Mouse (Mus musculus): ENCODE data around the gene Col6a2. TPM values are rescaled to one million over a fixed set of nuclear protein-coding genes. Genes with fewer than 3 reads are reported as not detected.

The Col6a2 gene
- total and polyA plus RNA-seq, 3 experiments, result not detected

DNA sequence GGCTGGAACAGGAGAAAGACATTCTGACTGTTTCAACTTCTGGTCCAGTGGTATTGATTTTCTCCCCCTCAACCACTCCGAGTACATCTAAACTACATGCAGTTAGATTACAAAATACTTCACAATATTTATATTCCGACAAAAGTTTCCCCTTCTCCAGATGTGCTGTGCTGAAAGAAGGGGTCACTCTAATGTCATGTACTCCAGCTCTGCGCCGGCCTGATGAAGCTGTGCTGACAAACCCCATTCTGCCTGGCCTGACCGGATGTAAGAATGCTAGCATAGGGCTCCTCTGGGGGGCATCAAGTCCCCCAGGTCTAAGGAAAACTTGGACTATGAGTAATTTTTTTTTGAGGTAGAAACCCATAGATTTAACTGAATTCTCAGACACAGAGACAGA is 4.3 kb upstream of the Col6a2 start:
- no peaks in the 10 kb centered on the region for H3K36me3 ChIP-seq (ENCODE audit: control insufficient read depth in 1 of 2, insufficient read depth in 2 of 2, low read length in 2 of 2)
- no peak overlapping the region for H3K4me3 ChIP-seq (ENCODE audit: control insufficient read depth in 1 of 2, insufficient read depth in 1 of 2, low read depth in 2 of 2, low read length in 2 of 2)
- DNase-seq (ENCODE audit: low read depth, low spot score), result no peak
- H3K27ac ChIP-seq (ENCODE audit: control insufficient read depth, low read depth, low read length), result no peak overlapping the region
- H3K4me1 ChIP-seq (ENCODE audit: control insufficient read depth in 1 of 2, insufficient read depth in 2 of 2, low read length in 2 of 2), result no peaks in the 10 kb centered on the region
- H3K79me2 ChIP-seq (ENCODE audit: control insufficient read depth, insufficient read depth, low read length, poor library complexity), result no peaks in the 10 kb centered on the region
- TF ChIP-seq ZC3H11A (IDR thresholded peaks at IDR 0.05; ENCODE audit: low read depth, low read length) (no peak), GABPA (IDR thresholded peaks at IDR 0.05; ENCODE audit: low read depth, low read length) (no peak), NELFE (IDR thresholded peaks at IDR 0.05; ENCODE audit: low read depth, low read length) (no peak), MAZ (IDR thresholded peaks at IDR 0.05; ENCODE audit: low read depth, low read length) (no peak), MEF2A (IDR thresholded peaks at IDR 0.05; ENCODE audit: extremely low read depth, insufficient replicate concordance, low read depth, low read length, poor library complexity, severe bottlenecking) (no peak)
- no peaks in the 10 kb centered on the region for H3K9me3 ChIP-seq (replicated peaks; ENCODE audit: insufficient read depth, low read length)
- H3K9ac ChIP-seq (ENCODE audit: control insufficient read depth, low read depth, low read length, poor library complexity, severe bottlenecking), result no peak overlapping the region
- H3K27me3 ChIP-seq (ENCODE audit: control insufficient read depth in 1 of 2, insufficient read depth in 2 of 2, low read length in 2 of 2), result peaks cover 0 to 3% of the 10 kb centered on the region in 2 experiments; a peak in 3 of 4 replicates

DNA sequence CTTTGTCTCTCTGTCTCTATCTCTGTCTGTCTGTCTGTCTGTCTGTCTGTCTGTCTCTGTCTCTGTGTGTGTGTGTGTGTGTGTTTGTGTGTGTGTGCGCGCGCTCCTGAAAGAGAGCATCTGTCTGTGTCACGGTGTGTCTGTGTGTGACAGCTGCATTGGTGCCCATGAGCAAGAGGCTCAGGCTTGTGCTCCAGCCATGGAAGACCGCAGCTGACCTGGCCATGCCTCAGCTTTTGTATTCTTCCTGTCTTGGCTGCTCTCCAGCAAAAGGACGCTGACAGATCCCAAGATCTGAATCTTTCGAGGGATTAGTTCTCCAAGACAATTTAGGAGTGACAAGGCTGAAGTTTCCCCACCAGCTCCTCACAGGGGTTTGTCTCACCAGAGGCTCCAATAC is 1.5 kb upstream of the Col6a2 start:
- H3K4me3 ChIP-seq (ENCODE audit: control insufficient read depth in 1 of 2, insufficient read depth in 1 of 2, low read depth in 2 of 2, low read length in 2 of 2), result no peak overlapping the region
- H3K4me1 ChIP-seq (ENCODE audit: control insufficient read depth in 1 of 2, insufficient read depth in 2 of 2, low read length in 2 of 2), result no peaks in the 10 kb centered on the region
- no peaks in the 10 kb centered on the region for H3K36me3 ChIP-seq (ENCODE audit: control insufficient read depth in 1 of 2, insufficient read depth in 2 of 2, low read length in 2 of 2)
- no peak for TF ChIP-seq KAT2A (conservative IDR thresholded peaks at IDR 0.05; ENCODE audit: low read depth, low read length)
- no peak for TF ChIP-seq MXI1 (IDR thresholded peaks at IDR 0.05; ENCODE audit: low read depth, low read length)
- TF ChIP-seq RCOR1 (IDR thresholded peaks at IDR 0.05; ENCODE audit: low read depth, low read length), result no peak
- no peak for TF ChIP-seq SMC3 (IDR thresholded peaks at IDR 0.05; ENCODE audit: low read depth, low read length)
- TF ChIP-seq MAX (IDR thresholded peaks at IDR 0.05; ENCODE audit: low read length), result no peak
- no peak for TF ChIP-seq POLR2AphosphoS2 (IDR thresholded peaks at IDR 0.05; ENCODE audit: low read length)
- no peak for TF ChIP-seq RAD21 (IDR thresholded peaks at IDR 0.05; ENCODE audit: low read depth, low read length)
- no peak for TF ChIP-seq HCFC1 (IDR thresholded peaks at IDR 0.05; ENCODE audit: low read depth, low read length)
- TF ChIP-seq ETS1 (IDR thresholded peaks at IDR 0.05; ENCODE audit: low read depth, low read length), result no peak
- TF ChIP-seq CHD2 (IDR thresholded peaks at IDR 0.05; ENCODE audit: low read length), result no peak
- TF ChIP-seq ZC3H11A (IDR thresholded peaks at IDR 0.05; ENCODE audit: low read depth, low read length), result no peak
- TF ChIP-seq ZNF384 (IDR thresholded peaks at IDR 0.05; ENCODE audit: low read depth, low read length), result no peak
- no peak for TF ChIP-seq MEF2A (IDR thresholded peaks at IDR 0.05; ENCODE audit: extremely low read depth, insufficient replicate concordance, low read depth, low read length, poor library complexity, severe bottlenecking)
- no peak for TF ChIP-seq GABPA (IDR thresholded peaks at IDR 0.05; ENCODE audit: low read depth, low read length)
- TF ChIP-seq USF1 (IDR thresholded peaks at IDR 0.05; ENCODE audit: low read depth, low read length), result no peak
- no peak for TF ChIP-seq NELFE (IDR thresholded peaks at IDR 0.05; ENCODE audit: low read depth, low read length)
- no peak overlapping the region for H3K27ac ChIP-seq (ENCODE audit: control insufficient read depth, low read depth, low read length)
- no peak overlapping the region for H3K9ac ChIP-seq (ENCODE audit: control insufficient read depth, low read depth, low read length, poor library complexity, severe bottlenecking)
- no peak for DNase-seq (ENCODE audit: low read depth, low spot score)
- peaks cover 0 to 3% of the 10 kb centered on the region in 2 experiments; a peak in 2 of 4 replicates for H3K27me3 ChIP-seq (ENCODE audit: control insufficient read depth in 1 of 2, insufficient read depth in 2 of 2, low read length in 2 of 2)
- no peaks in the 10 kb centered on the region for H3K79me2 ChIP-seq (ENCODE audit: control insufficient read depth, insufficient read depth, low read length, poor library complexity)
- H3K9me3 ChIP-seq (replicated peaks; ENCODE audit: insufficient read depth, low read length), result no peaks in the 10 kb centered on the region

Measured in MEL (cell line).